Mouse (Mus musculus): Measurements from ENCODE around the gene Prrc2a. TPM values are rescaled to one million over a fixed set of nuclear protein-coding genes. Genes with fewer than 3 reads are reported as not detected.

Prrc2a gene
- polyA plus RNA-seq, 1 experiment from 2014 or later = 86.8 TPM

GRCm38 (mm10) chr17:35139269-35139668 is 25.4 kb downstream of the Prrc2a start:
- no peak overlapping the region for H3K4me3 ChIP-seq
- WGBS (ENCODE audit: insufficient replicate concordance) = 87% methylated on average over 3 of the region's 3 CpGs
- H3K4me2 ChIP-seq = no peak overlapping the region
- no peak for ATAC-seq
- H3K36me3 ChIP-seq = peaks cover 69% of the 10 kb centered on the region
- H3K27ac ChIP-seq = no peak overlapping the region
- peaks cover 20% of the 10 kb centered on the region for H3K4me1 ChIP-seq
- no peaks in the 10 kb centered on the region for H3K9me3 ChIP-seq (replicated peaks)
- no peak overlapping the region for H3K9ac ChIP-seq
- H3K27me3 ChIP-seq (replicated peaks) = no peaks in the 10 kb centered on the region

- ATAC-seq = peak; percentile 52
- H3K4me2 ChIP-seq = peak overlapping the region; percentile 77
- 1% methylated on average over 40 of the region's 43 CpGs for WGBS (ENCODE audit: insufficient replicate concordance)
Measured at GRCm38 (mm10) chr17:35135591-35136320, 28.9 kb downstream of the Prrc2a start.

GRCm38 (mm10) chr17:35134801-35135590 is 29.7 kb downstream of the Prrc2a start, which contains the start of gene Bag6:
Bag6 (plus strand) TSS chr17:35135178.
- peak within 1 kb of the TSS; percentile 86 for H3K4me3 ChIP-seq
- ATAC-seq = peak; percentile 90
- WGBS (ENCODE audit: insufficient replicate concordance) = under 1% methylated on average over 63 of the region's 66 CpGs
- H3K4me1 ChIP-seq = peaks cover 30% of the 10 kb centered on the region
- peak within 1 kb of the TSS; percentile 90 for H3K27ac ChIP-seq
- no peaks in the 10 kb centered on the region for H3K27me3 ChIP-seq (replicated peaks)
- no peaks in the 10 kb centered on the region for H3K9me3 ChIP-seq (replicated peaks)
- H3K9ac ChIP-seq = peak within 1 kb of the TSS; percentile 81
- H3K36me3 ChIP-seq = peaks cover 36% of the 10 kb centered on the region
- peak within 1 kb of the TSS; percentile 77 for H3K4me2 ChIP-seq

More at GRCm38 (mm10) chr17:35135591-35136320, 28.9 kb downstream of the Prrc2a start:
- Histone ChIP-seq H3K4me1 (peaks cover 27% of the 10 kb centered on the region), H3K27ac (peak overlapping the region; percentile 90), H3K27me3 (replicated peaks) (no peaks in the 10 kb centered on the region), H3K36me3 (peaks cover 38% of the 10 kb centered on the region), H3K9me3 (replicated peaks) (no peaks in the 10 kb centered on the region), H3K4me3 (peak overlapping the region; percentile 86), H3K9ac (peak overlapping the region; percentile 81)

- no peak for ATAC-seq
- Histone ChIP-seq H3K27me3 (replicated peaks) (no peaks in the 10 kb centered on the region), H3K4me1 (peaks cover 37% of the 10 kb centered on the region), H3K9me3 (replicated peaks) (no peaks in the 10 kb centered on the region), H3K4me2 (peak overlapping the region; percentile 77; the same call in 1 of the 2 replicates), H3K4me3 (no peak overlapping the region), H3K9ac (no peak overlapping the region), H3K36me3 (peaks cover 35% of the 10 kb centered on the region), H3K27ac (no peak overlapping the region)
- 92% methylated on average over 7 of the region's 7 CpGs for WGBS (ENCODE audit: insufficient replicate concordance)
Measured at GRCm38 (mm10) chr17:35133517-35133916, 31.2 kb downstream of the Prrc2a start.

- Histone ChIP-seq H3K4me3 (no peak overlapping the region), H3K27me3 (replicated peaks) (no peaks in the 10 kb centered on the region), H3K4me1 (peaks cover 43% of the 10 kb centered on the region), H3K36me3 (peaks cover 33% of the 10 kb centered on the region), H3K9ac (no peak overlapping the region), H3K9me3 (replicated peaks) (no peaks in the 10 kb centered on the region), H3K4me2 (no peak overlapping the region), H3K27ac (peak overlapping the region; percentile 74)
- no peak for ATAC-seq
- 65% methylated on average over 3 of the region's 3 CpGs for WGBS (ENCODE audit: insufficient replicate concordance)
Measured at GRCm38 (mm10) chr17:35132174-35132560, 32.5 kb downstream of the Prrc2a start.

- Histone ChIP-seq H3K27me3 (replicated peaks) (no peaks in the 10 kb centered on the region), H3K4me1 (peaks cover 43% of the 10 kb centered on the region), H3K9me3 (replicated peaks) (no peaks in the 10 kb centered on the region), H3K9ac (peak within 1 kb of the TSS; percentile 9; the same call in 1 of the 2 replicates), H3K4me2 (peak within 1 kb of the TSS; percentile 47), H3K4me3 (peak within 1 kb of the TSS; percentile 41), H3K27ac (peak within 1 kb of the TSS; percentile 74), H3K36me3 (peaks cover 34% of the 10 kb centered on the region)
- no peak for ATAC-seq
- WGBS (ENCODE audit: insufficient replicate concordance) = 74% methylated on average over 15 of the region's 15 CpGs
Measured at GRCm38 (mm10) chr17:35131500-35132173, 33.1 kb downstream of the Prrc2a start, which contains the start of gene Apom. Apom (minus strand) TSS chr17:35132050.

GRCm38 (mm10) chr17:35131038-35131437 is 33.7 kb downstream of the Prrc2a start:
- peak overlapping the region; percentile 9; the same call in 1 of the 2 replicates for H3K9ac ChIP-seq
- peak overlapping the region; percentile 41 for H3K4me3 ChIP-seq
- H3K4me2 ChIP-seq = peak overlapping the region; percentile 47
- H3K27ac ChIP-seq = peak overlapping the region; percentile 39
- no peak for ATAC-seq
- no peaks in the 10 kb centered on the region for H3K27me3 ChIP-seq (replicated peaks)
- WGBS (ENCODE audit: insufficient replicate concordance) = 71% methylated on average over 8 of the region's 8 CpGs
- H3K36me3 ChIP-seq = peaks cover 34% of the 10 kb centered on the region
- H3K9me3 ChIP-seq (replicated peaks) = no peaks in the 10 kb centered on the region
- peaks cover 39% of the 10 kb centered on the region for H3K4me1 ChIP-seq

- no peak for ATAC-seq
- H3K4me2 ChIP-seq = no peak overlapping the region
- H3K9ac ChIP-seq = no peak overlapping the region
- H3K4me1 ChIP-seq = peaks cover 46% of the 10 kb centered on the region
- H3K4me3 ChIP-seq = no peak overlapping the region
- WGBS (ENCODE audit: insufficient replicate concordance) = 59% methylated on average over 11 of the region's 11 CpGs
- no peak overlapping the region for H3K27ac ChIP-seq
- H3K27me3 ChIP-seq (replicated peaks) = no peaks in the 10 kb centered on the region
- H3K36me3 ChIP-seq = peaks cover 45% of the 10 kb centered on the region
- no peaks in the 10 kb centered on the region for H3K9me3 ChIP-seq (replicated peaks)
Measured at GRCm38 (mm10) chr17:35128996-35129395, 35.7 kb downstream of the Prrc2a start.

- Histone ChIP-seq H3K9me3 (replicated peaks) (no peaks in the 10 kb centered on the region), H3K36me3 (peaks cover 59% of the 10 kb centered on the region), H3K27ac (peak overlapping the region; percentile 89), H3K27me3 (replicated peaks) (no peaks in the 10 kb centered on the region), H3K4me2 (peak overlapping the region; percentile 80), H3K4me3 (peak overlapping the region; percentile 69), H3K9ac (peak overlapping the region; percentile 81), H3K4me1 (peaks cover 58% of the 10 kb centered on the region)
- 47% methylated on average over 13 of the region's 13 CpGs for WGBS (ENCODE audit: insufficient replicate concordance)
- ATAC-seq = no peak
Measured at GRCm38 (mm10) chr17:35127017-35127416, 37.7 kb downstream of the Prrc2a start.

- Histone ChIP-seq H3K9me3 (replicated peaks) (no peaks in the 10 kb centered on the region), H3K4me2 (peak within 1 kb of the TSS; percentile 80), H3K27me3 (replicated peaks) (no peaks in the 10 kb centered on the region), H3K9ac (peak within 1 kb of the TSS; percentile 81), H3K4me1 (peaks cover 59% of the 10 kb centered on the region), H3K27ac (peak within 1 kb of the TSS; percentile 89), H3K36me3 (peaks cover 59% of the 10 kb centered on the region), H3K4me3 (peak within 1 kb of the TSS; percentile 69)
- ATAC-seq = peak; percentile 79
- under 1% methylated on average over 36 of the region's 36 CpGs for WGBS (ENCODE audit: insufficient replicate concordance)
Measured at GRCm38 (mm10) chr17:35126206-35126611, 38.5 kb downstream of the Prrc2a start, which contains the start of gene D17H6S53E. D17H6S53E (plus strand) TSS chr17:35126373.

- Histone ChIP-seq H3K4me3 (peak overlapping the region; percentile 69), H3K4me2 (peak overlapping the region; percentile 80), H3K9ac (peak overlapping the region; percentile 81), H3K4me1 (peaks cover 55% of the 10 kb centered on the region), H3K9me3 (replicated peaks) (no peaks in the 10 kb centered on the region), H3K27ac (peak overlapping the region; percentile 89), H3K27me3 (replicated peaks) (no peaks in the 10 kb centered on the region), H3K36me3 (peaks cover 53% of the 10 kb centered on the region)
- no peak for ATAC-seq
- 37% methylated on average over 6 of the region's 6 CpGs for WGBS (ENCODE audit: insufficient replicate concordance)
Measured at GRCm38 (mm10) chr17:35125578-35125977, 39.1 kb downstream of the Prrc2a start.
